Mouse (Mus musculus) forebrain, embryonic 10.5 days (tissue): ENCODE data around the gene Mindy1. TPM values are rescaled to one million over a fixed set of nuclear protein-coding genes. Genes with fewer than 3 reads are reported as not detected.

Experiments used
- DNase-seq: peaks from one replicate; pipeline ENCODE4 v3.0.0-alpha.2; 2017; ENCODE audit warnings: low spot score; ENCODE audit errors: extremely low spot score
- H3K27ac ChIP-seq: fragments of 300-500 bp; sonication (generic); 2 replicates; pipeline ENCODE4 v1.5.1; 2016; ENCODE audit warnings: mild to moderate bottlenecking
- H3K27me3 ChIP-seq: fragments of 300-500 bp; sonication (generic); 2 replicates; pipeline ENCODE4 v1.6.1; 2016; ENCODE audit warnings: mild to moderate bottlenecking; ENCODE audit not compliant: poor library complexity, severe bottlenecking
- H3K36me3 ChIP-seq: fragments of 300-500 bp; sonication (generic); replicated peaks from 2 replicates; pipeline ENCODE4 v1.6.1; 2016; ENCODE audit warnings: mild to moderate bottlenecking, moderate library complexity
- H3K4me1 ChIP-seq: fragments of 300-500 bp; sonication (generic); 2 replicates; pipeline ENCODE4 v1.6.1; 2016
- H3K4me3 ChIP-seq: fragments of 300-500 bp; sonication (generic); 2 replicates; pipeline ENCODE4 v1.5.1; 2016; ENCODE audit warnings: mild to moderate bottlenecking, moderate library complexity
- H3K9me3 ChIP-seq: fragments of 300-500 bp; sonication (generic); 2 replicates; pipeline ENCODE4 v1.6.1; 2016; ENCODE audit warnings: mild to moderate bottlenecking, moderate library complexity
- whole genome bisulfite sequencing: fragments of 180-500 bp; shearing (Covaris S2); methylation state at CpG from one replicate; pipeline ENCODE4 v1.1.7; 2016; 5-methylcytosine and 5-hydroxymethylcytosine counted together
- polyA plus RNA-seq: library from polyadenylated mRNA; unstranded; fragments of >200 nt; fragmentation: Nextera tagmentation; extraction: Ambion mirVana; gene quantifications from 2 replicates; pipeline ENCODE4 v1.2.1, GENCODE M21; 2016

Gene Mindy1
- polyA plus RNA-seq, 1 experiment from 2014 or later, result 27.9 TPM

DNA sequence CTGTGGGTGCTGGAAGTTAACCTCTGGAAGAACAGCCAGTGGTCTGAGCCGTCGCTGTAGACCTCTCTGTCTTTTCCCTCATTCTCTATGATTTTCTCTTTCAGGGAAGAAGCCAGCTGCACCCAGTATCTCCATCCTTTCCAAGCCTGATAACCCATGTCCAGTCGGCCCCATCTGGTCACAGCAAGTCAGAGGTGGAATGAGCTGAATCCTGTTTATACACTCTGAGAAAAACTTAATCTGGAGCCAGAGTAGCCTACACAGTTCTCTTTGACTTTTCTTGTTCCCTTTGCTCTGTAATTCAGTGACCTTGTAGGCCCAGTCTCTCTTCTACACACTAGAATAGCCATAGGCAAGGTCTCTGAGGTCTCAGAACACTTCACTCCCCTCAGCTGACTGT, 6.4 kb downstream of the Mindy1 start:
- peaks cover 17% of the 10 kb centered on the region for H3K4me1 ChIP-seq
- no peaks in the 10 kb centered on the region for H3K9me3 ChIP-seq
- H3K27me3 ChIP-seq, result no peaks in the 10 kb centered on the region
- DNase-seq, result no peak
- H3K4me3 ChIP-seq, result no peak overlapping the region
- 86% methylated on average over 3 of the region's 3 CpGs for WGBS
- H3K36me3 ChIP-seq, result peaks cover 47% of the 10 kb centered on the region
- H3K27ac ChIP-seq, result no peak overlapping the region

DNA sequence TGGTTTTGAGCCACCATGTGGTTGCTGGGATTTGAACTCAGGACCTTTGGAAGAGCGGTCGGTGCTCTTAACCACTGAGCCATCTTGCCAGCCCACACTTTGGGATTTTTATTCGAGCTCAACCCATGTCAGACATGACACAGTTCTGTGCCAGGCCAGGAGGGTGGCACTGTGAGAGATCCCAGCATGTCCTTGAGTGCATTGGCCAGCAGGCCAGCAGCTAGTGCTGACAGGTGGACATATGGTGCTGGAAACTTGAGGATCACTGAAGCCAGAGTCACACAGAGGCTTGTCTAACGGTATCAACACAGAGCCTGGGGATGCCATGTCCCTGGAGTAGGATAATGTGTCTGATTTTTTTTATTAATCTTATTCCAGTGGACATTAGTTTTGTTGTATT, 8.3 kb downstream of the Mindy1 start:
- Histone ChIP-seq H3K9me3 (no peaks in the 10 kb centered on the region), H3K27me3 (no peaks in the 10 kb centered on the region), H3K27ac (no peak overlapping the region), H3K36me3 (peaks cover 64% of the 10 kb centered on the region), H3K4me3 (no peak overlapping the region), H3K4me1 (peaks cover 4% of the 10 kb centered on the region)
- DNase-seq, result no peak
- WGBS, result 90% methylated on average over 4 of the region's 4 CpGs

GRCm38 (mm10) chr3:95290156-95290555, 9.0 kb downstream of the Mindy1 start:
- no peak for DNase-seq

GRCm38 (mm10) chr3:95291041-95291440, 9.9 kb downstream of the Mindy1 start:
- Histone ChIP-seq H3K36me3 (peaks cover 79% of the 10 kb centered on the region), H3K4me3 (no peak overlapping the region), H3K27me3 (no peaks in the 10 kb centered on the region), H3K4me1 (peaks cover 1% of the 10 kb centered on the region; the same call in 1 of the 2 replicates), H3K9me3 (no peaks in the 10 kb centered on the region), H3K27ac (no peak overlapping the region)
- WGBS, result 91% methylated on average over 4 of the region's 4 CpGs
- DNase-seq, result no peak

More at GRCm38 (mm10) chr3:95290156-95290555, 9.0 kb downstream of the Mindy1 start:
- H3K4me3 ChIP-seq, result no peak overlapping the region
- no peaks in the 10 kb centered on the region for H3K4me1 ChIP-seq
- H3K9me3 ChIP-seq, result no peaks in the 10 kb centered on the region
- no peaks in the 10 kb centered on the region for H3K27me3 ChIP-seq
- H3K27ac ChIP-seq, result no peak overlapping the region
- 86% methylated on average over 6 of the region's 6 CpGs for WGBS
- H3K36me3 ChIP-seq, result peaks cover 72% of the 10 kb centered on the region

DNA sequence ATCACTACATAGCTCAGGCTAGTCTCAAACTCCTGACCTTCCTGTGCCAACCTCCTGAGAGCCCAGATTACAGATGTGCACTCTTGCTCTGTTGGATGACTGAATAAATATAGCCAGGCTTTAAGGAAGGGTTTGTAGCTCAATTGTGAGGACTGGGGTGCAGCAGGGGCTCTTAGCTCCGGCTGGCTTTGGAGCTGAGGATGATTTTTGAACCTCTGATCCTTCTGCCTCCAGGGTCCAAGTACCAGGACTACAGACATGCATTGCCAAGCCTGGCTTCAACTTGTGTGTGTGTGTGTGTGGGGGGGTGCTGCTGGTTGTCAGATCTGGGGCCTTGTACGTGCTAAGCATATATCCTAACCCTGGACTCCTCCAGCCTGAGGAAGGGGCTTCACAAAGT, 11.8 kb downstream of the Mindy1 start:
- H3K36me3 ChIP-seq, result peaks cover 89% of the 10 kb centered on the region
- H3K4me3 ChIP-seq, result no peak overlapping the region
- no peaks in the 10 kb centered on the region for H3K27me3 ChIP-seq
- DNase-seq, result no peak
- WGBS, result 83% methylated on average over 2 of the region's 2 CpGs
- H3K4me1 ChIP-seq, result peaks cover 6% of the 10 kb centered on the region; the same call in 1 of the 2 replicates
- H3K27ac ChIP-seq, result no peak overlapping the region
- H3K9me3 ChIP-seq, result 0 out of 2 replicates have a peak, but pooled peaks cover 3% of the 10 kb centered on the region

DNA sequence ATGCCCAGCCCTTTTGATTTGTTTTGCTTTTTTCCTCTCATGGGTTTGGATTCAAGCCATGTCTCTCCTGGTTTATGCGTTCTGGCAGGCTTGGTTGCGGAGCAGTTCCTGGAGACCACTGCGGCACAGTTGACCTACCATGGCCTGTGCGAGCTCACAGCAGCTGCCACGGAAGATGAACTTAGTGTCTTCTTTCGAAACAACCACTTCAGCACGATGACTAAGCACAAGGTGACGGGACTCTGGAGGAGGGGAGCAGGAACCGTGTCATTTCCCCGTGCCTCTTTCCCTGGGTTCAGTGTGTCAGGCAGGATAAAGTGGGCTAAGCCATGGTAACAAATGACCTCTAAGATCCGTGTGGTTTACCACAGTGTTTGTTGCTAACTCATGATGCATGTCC, 12.4 kb downstream of the Mindy1 start:
- DNase-seq, result no peak
- peaks cover 85% of the 10 kb centered on the region for H3K36me3 ChIP-seq
- 88% methylated on average over 11 of the region's 11 CpGs for WGBS
- no peak overlapping the region for H3K27ac ChIP-seq
- H3K9me3 ChIP-seq, result 0 out of 2 replicates have a peak, but pooled peaks cover 3% of the 10 kb centered on the region
- no peaks in the 10 kb centered on the region for H3K27me3 ChIP-seq
- H3K4me1 ChIP-seq, result peaks cover 6% of the 10 kb centered on the region; the same call in 1 of the 2 replicates
- H3K4me3 ChIP-seq, result no peak overlapping the region

DNA sequence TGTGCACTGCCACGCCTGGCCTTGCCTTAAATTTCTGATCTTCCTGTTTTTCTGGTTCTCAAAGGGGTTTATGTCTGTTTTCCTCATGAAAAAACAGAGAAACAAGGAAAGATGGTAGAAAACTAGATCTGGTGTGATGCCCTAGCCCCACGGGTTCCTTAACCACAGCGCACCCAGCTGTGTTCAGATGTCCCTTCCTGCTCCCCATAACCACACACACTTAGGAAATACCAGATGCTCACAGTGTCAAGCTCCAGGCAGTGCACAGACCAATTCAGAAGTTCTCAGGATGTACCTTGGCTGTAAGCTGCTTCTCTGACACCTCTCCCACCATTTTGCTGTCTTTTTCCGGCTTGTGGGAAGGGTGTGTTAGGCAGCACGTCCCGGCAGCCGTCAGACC, 13.2 kb downstream of the Mindy1 start:
- peaks cover 81% of the 10 kb centered on the region for H3K36me3 ChIP-seq
- 0 out of 2 replicates have a peak, but pooled peaks cover 3% of the 10 kb centered on the region for H3K9me3 ChIP-seq
- H3K27me3 ChIP-seq, result no peaks in the 10 kb centered on the region
- WGBS, result 91% methylated on average over 7 of the region's 7 CpGs
- no peak overlapping the region for H3K27ac ChIP-seq
- DNase-seq, result no peak
- H3K4me1 ChIP-seq, result peaks cover 6% of the 10 kb centered on the region; the same call in 1 of the 2 replicates
- no peak overlapping the region for H3K4me3 ChIP-seq

DNA sequence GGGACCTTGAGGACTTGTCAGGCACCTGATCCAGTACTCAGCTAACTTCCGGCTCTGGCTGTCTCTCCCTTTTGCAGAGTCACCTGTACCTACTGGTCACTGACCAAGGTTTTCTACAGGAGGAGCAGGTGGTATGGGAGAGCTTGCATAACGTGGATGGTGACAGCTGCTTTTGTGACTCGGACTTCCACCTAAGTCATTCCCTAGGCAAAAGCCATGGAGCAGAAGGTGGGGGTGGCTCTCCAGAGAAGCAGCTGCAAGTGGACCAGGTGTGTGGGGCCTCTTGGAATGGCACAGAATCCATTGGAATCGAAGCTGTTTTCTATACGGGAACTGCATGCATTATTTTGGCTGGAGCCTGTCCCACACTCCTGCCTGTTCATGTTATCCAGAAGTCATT, 13.6 kb downstream of the Mindy1 start:
- H3K27me3 ChIP-seq, result no peaks in the 10 kb centered on the region
- H3K4me1 ChIP-seq, result peaks cover 6% of the 10 kb centered on the region; the same call in 1 of the 2 replicates
- peaks cover 77% of the 10 kb centered on the region for H3K36me3 ChIP-seq
- no peak overlapping the region for H3K4me3 ChIP-seq
- WGBS, result 89% methylated on average over 5 of the region's 5 CpGs
- 0 out of 2 replicates have a peak, but pooled peaks cover 3% of the 10 kb centered on the region for H3K9me3 ChIP-seq
- no peak for DNase-seq
- no peak overlapping the region for H3K27ac ChIP-seq

- 84% methylated on average over 11 of the region's 11 CpGs for WGBS
- Histone ChIP-seq H3K4me3 (no peak overlapping the region), H3K9me3 (0 out of 2 replicates have a peak, but pooled peaks cover 3% of the 10 kb centered on the region), H3K27ac (no peak overlapping the region), H3K27me3 (no peaks in the 10 kb centered on the region), H3K4me1 (peaks cover 6% of the 10 kb centered on the region; the same call in 1 of the 2 replicates), H3K36me3 (peaks cover 69% of the 10 kb centered on the region)
- DNase-seq, result no peak
Measured at GRCm38 (mm10) chr3:95295321-95296102, 14.4 kb downstream of the Mindy1 start.

DNA sequence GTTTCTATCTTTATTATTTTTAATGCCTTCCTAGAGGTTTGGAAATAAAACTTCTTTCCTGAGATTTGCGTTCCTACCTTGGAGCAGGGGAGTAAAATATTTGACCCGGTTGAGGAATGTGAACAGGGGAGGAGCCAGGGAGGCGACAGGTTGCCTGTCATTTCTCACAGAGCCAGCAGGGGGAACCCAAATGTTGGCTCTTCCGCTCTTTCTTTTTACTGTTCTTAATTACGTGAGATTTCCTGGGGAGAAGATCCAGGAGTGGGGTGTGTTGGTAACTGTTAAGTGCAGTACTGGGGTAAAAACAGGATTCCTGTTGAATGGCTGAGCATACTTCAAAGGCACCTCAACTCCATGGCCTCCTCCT, 14.9 kb downstream of the Mindy1 start:
- WGBS, result 14% methylated on average over 5 of the region's 5 CpGs
- Histone ChIP-seq H3K27ac (peak overlapping the region; percentile 3; the same call in 1 of the 2 replicates), H3K9me3 (0 out of 2 replicates have a peak, but pooled peaks cover 3% of the 10 kb centered on the region), H3K27me3 (no peaks in the 10 kb centered on the region), H3K4me1 (peaks cover 6% of the 10 kb centered on the region; the same call in 1 of the 2 replicates), H3K4me3 (no peak overlapping the region), H3K36me3 (peaks cover 63% of the 10 kb centered on the region)
- DNase-seq, result peak; percentile 46

DNA sequence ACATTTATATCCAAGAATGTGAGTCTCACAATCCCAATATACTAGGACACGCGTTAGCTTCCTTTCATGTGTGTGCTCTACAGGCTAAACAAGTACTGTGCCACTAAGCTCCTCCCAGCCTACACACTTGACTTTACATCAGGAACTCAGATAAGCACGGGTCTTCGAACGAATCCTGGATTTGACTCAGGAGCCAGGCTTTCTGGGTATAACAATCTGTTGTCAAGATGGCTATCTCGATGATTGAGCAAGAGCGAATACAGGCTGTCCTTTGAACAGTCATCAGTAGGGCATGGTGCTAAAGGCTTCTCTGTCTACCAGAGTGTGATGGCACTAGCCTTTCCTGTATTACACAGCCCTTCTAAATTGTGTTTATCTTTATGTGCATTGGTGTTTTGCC, 16.9 kb downstream of the Mindy1 start:
- DNase-seq, result no peak
- Histone ChIP-seq H3K36me3 (peaks cover 50% of the 10 kb centered on the region), H3K4me3 (no peak overlapping the region), H3K4me1 (peaks cover 10% of the 10 kb centered on the region), H3K27ac (no peak overlapping the region), H3K27me3 (no peaks in the 10 kb centered on the region), H3K9me3 (0 out of 2 replicates have a peak, but pooled peaks cover 3% of the 10 kb centered on the region)
- WGBS, result 95% methylated on average over 7 of the region's 7 CpGs

GRCm38 (mm10) chr3:95301204-95301796, 20.2 kb downstream of the Mindy1 start:
- H3K4me1 ChIP-seq, result peaks cover 7% of the 10 kb centered on the region
- no peak for DNase-seq
- no peaks in the 10 kb centered on the region for H3K27me3 ChIP-seq
- 0 out of 2 replicates have a peak, but pooled peaks cover 3% of the 10 kb centered on the region for H3K9me3 ChIP-seq
- WGBS, result 87% methylated on average over 3 of the region's 3 CpGs
- H3K36me3 ChIP-seq, result peaks cover 21% of the 10 kb centered on the region
- no peak overlapping the region for H3K27ac ChIP-seq
- H3K4me3 ChIP-seq, result no peak overlapping the region

DNA sequence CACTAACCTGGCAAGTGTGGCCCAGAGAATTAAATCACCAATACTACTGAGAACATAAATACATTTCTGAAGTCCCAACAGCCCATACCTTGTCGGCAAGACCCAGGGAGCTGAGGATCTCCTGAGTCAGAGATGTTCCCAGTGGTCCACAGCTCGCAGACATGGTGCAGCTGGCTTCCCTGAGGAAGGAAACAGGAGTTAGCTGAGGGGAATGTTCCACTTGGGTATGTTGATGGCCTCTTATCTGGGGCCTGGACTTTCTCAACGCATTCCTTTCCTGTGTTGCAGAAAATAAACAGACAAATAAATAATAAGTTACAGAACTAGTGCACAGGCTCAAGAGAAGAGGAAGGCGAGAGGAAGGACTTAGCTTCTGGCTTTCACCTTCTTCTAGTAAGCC, 25.1 kb downstream of the Mindy1 start:
- Histone ChIP-seq H3K27ac (no peak overlapping the region), H3K36me3 (0 out of 2 replicates have a peak, but pooled peaks cover 3% of the 10 kb centered on the region), H3K4me1 (peaks cover 4% of the 10 kb centered on the region), H3K4me3 (no peak overlapping the region), H3K27me3 (no peaks in the 10 kb centered on the region), H3K9me3 (no peaks in the 10 kb centered on the region)
- DNase-seq, result no peak
- 85% methylated on average over 4 of the region's 4 CpGs for WGBS
